ENCODE assay signal across 8 mouse cellular contexts in genomic region chr3:51277201-51278150, GRCm38 (mm10). TPM values are rescaled to one million over a fixed set of nuclear protein-coding genes. Genes with fewer than 3 reads are reported as not detected.
DNase-seq lines count a peak whose midpoint lies in the region; ATAC-seq and TF ChIP-seq lines count a peak whose summit lies in the region.

No protein-coding gene starts in this region.

- peak; percentile 41; the same call in 1 of the 2 replicates for TF ChIP-seq CTCF in intestine, postnatal 0 days (IDR thresholded peaks at IDR 0.05; ENCODE audit: low read depth)

- H3K36me3 ChIP-seq in intestine, postnatal 0 days (ENCODE audit: control insufficient read depth, insufficient read depth) = no peaks in the 10 kb centered on the region
- H3K36me3 ChIP-seq in midbrain, embryonic 10.5 days = peaks cover 5% of the 10 kb centered on the region; the same call in 1 of the 2 replicates

- peak; percentile 76 for ATAC-seq in intestine, postnatal 0 days

- peak overlapping the region; percentile 94 for H3K9ac ChIP-seq in intestine, postnatal 0 days (ENCODE audit: low read depth, low read length)

- H3K27me3 ChIP-seq in intestine, postnatal 0 days (replicated peaks; ENCODE audit: control insufficient read depth, insufficient read depth, low read length) = no peaks in the 10 kb centered on the region
- H3K27me3 ChIP-seq in midbrain, embryonic 10.5 days (ENCODE audit: low read depth, poor library complexity, severe bottlenecking) = no peaks in the 10 kb centered on the region

- under 1% methylated on average over 64 of the region's 75 CpGs for WGBS in intestine, postnatal 0 days
- WGBS in midbrain, embryonic 10.5 days = 1% methylated on average over 75 of the region's 75 CpGs

- H3K4me3 ChIP-seq in intestine, postnatal 0 days (ENCODE audit: low read depth, low read length) = peak overlapping the region; percentile 94
- H3K4me3 ChIP-seq in midbrain, embryonic 10.5 days = peak overlapping the region; percentile 99

- no peaks in the 10 kb centered on the region for H3K9me3 ChIP-seq in intestine, postnatal 0 days (ENCODE audit: control insufficient read depth)
- no peaks in the 10 kb centered on the region for H3K9me3 ChIP-seq in midbrain, embryonic 10.5 days (replicated peaks)

- H3K4me1 ChIP-seq in intestine, postnatal 0 days (replicated peaks; ENCODE audit: control insufficient read depth, insufficient read depth, low read length) = no peaks in the 10 kb centered on the region
- H3K4me1 ChIP-seq in midbrain, embryonic 10.5 days = peaks cover 20% of the 10 kb centered on the region

- peak; percentile 81 for DNase-seq in adrenal gland, adult 8-10 months
- DNase-seq in embryo, embryonic 9.5 days (ENCODE audit: extremely low spot score) = peak; percentile 86
- DNase-seq in gastrocnemius, postnatal 4 days (ENCODE audit: low spot score in 2 of 2) = peak; percentile 74 to 88
- peak; percentile 87 to 88 for DNase-seq in left cerebral cortex, postnatal 36 days (ENCODE audit: low spot score in 2 of 2)
- peak; percentile 83 for DNase-seq in midbrain, embryonic 10.5 days (ENCODE audit: low spot score)
- DNase-seq in right cerebral cortex, postnatal 36 days (ENCODE audit: low spot score in 2 of 2) = peak; percentile 77 to 81
- peak; percentile 85 to 86 for DNase-seq in urinary bladder, postnatal 4 days (ENCODE audit: low spot score in 2 of 2)

- H3K4me2 ChIP-seq in intestine, postnatal 0 days (replicated peaks; ENCODE audit: low read depth) = peak overlapping the region; percentile 70

- H3K27ac ChIP-seq in intestine, postnatal 0 days (ENCODE audit: low read depth, low read length) = peak overlapping the region; percentile 99
- H3K27ac ChIP-seq in midbrain, embryonic 10.5 days (replicated peaks) = peak overlapping the region; percentile 98

- intact Hi-C loops in left cerebral cortex, postnatal 36 days (cut with DNase I) = loop anchor here (2.0 to 5.0 kb wide), 2 partner anchors 50 to 63 kb away; partner anchors contain the start of gene Elf2

RNA-seq across cellular contexts. Expression of gene Noct, which starts 53.2 kb away (rescaled TPM):
- 10 to 100 TPM; 12.8 to 16.4 (median 14.1) TPM for total RNA-seq in adrenal gland, adult 8-10 months (2022)
- 10 to 100 TPM; 11.0 to 12.3 TPM for total RNA-seq in gastrocnemius, postnatal 4 days (2021)
- 11.3 and 12.0 TPM in 2 replicates for polyA plus RNA-seq in intestine, postnatal 0 days (2015; fragmentation: Nextera tagmentation; extraction: Ambion mirVana)
- 10 to 100 TPM; 49.8 to 54.2 TPM for total RNA-seq in left cerebral cortex, postnatal 36 days (2021)
- 9.3 and 9.8 TPM in 2 replicates for polyA plus RNA-seq in midbrain, embryonic 10.5 days (2016; fragmentation: Nextera tagmentation; extraction: Ambion mirVana)

Comparison
In these comparisons a context has a peak if more than half of its experiments do, and no peak if none do; other contexts are left out.
1. Peak in every context shown above with its lines: DNase-seq, ATAC-seq, H3K4me3 ChIP-seq and H3K27ac ChIP-seq.